Mouse (Mus musculus): ENCODE data around the gene Dlk2. TPM values are rescaled to one million over a fixed set of nuclear protein-coding genes. Genes with fewer than 3 reads are reported as not detected.

The Dlk2 gene
- polyA plus RNA-seq, 1 experiment = not detected

DNA sequence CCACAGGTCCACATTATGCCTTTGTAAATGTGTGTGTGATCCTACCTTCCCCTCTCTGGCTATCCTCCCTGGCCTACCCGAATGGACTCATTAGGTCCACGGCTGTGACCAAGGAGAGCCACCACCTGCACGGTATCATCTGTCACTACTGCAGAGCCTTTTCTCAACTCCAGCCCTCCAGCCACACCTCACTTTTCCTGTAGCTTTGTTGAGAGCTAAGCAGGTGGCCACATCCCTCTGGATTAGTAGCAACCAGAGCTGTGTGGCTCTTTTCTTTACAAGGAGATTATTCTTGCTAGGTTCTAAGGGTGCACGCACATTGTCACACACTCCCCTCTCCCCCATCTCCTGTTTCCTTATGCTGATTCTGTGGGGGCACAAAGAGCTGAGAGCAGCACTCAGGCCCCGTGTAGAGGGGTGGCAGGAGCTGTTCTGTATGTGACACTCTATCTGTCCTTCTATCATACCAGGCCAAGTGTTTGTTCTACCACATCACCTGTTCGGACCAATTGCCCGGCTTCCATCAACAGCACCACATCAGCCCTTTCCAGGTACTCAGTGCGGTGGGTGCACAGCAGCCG lies 16.0 kb downstream of the Dlk2 start:
- H3K4me1 ChIP-seq (ENCODE audit: control insufficient read depth, insufficient read depth, low read length) = no peaks in the 10 kb centered on the region
- no peak overlapping the region for H3K4me3 ChIP-seq (replicated peaks; ENCODE audit: control insufficient read depth, low read depth, low read length)
- no peak overlapping the region for H3K27ac ChIP-seq (ENCODE audit: control insufficient read depth, insufficient read depth, low read depth, low read length, poor library complexity)
- TF ChIP-seq POLR2A (IDR thresholded peaks at IDR 0.05; ENCODE audit: borderline replicate concordance, control insufficient read depth, low read depth, low read length) (no peak), CTCF (IDR thresholded peaks at IDR 0.05; ENCODE audit: control insufficient read depth, insufficient read depth, low read length) (no peak)
- 87% methylated on average over 9 of the region's 9 CpGs for WGBS

DNA sequence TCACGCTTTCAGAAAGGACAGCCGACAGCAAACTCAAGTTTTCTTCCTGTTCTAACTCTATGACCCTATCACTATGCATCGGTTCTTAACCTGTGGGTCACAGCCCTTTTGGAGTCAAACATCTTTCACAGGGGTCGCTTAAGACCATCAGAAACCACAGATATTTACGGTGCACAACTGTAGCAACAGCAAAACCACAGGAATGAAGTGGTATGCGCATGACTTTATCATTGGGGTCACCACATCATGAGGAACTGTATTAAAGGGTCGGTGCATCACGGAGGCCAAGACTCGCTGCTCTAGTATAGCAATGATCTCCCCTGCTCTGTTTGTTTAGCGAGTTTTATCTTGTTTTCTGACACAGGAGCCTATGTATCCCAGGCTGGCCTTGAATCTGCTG lies 18.6 kb downstream of the Dlk2 start:
- H3K27ac ChIP-seq (ENCODE audit: control insufficient read depth, insufficient read depth, low read depth, low read length, poor library complexity) = no peak overlapping the region
- TF ChIP-seq POLR2A (IDR thresholded peaks at IDR 0.05; ENCODE audit: borderline replicate concordance, control insufficient read depth, low read depth, low read length) (no peak), CTCF (IDR thresholded peaks at IDR 0.05; ENCODE audit: control insufficient read depth, insufficient read depth, low read length) (no peak)
- H3K4me1 ChIP-seq (ENCODE audit: control insufficient read depth, insufficient read depth, low read length) = no peaks in the 10 kb centered on the region
- H3K4me3 ChIP-seq (replicated peaks; ENCODE audit: control insufficient read depth, low read depth, low read length) = no peak overlapping the region
- 72% methylated on average over 10 of the region's 10 CpGs for WGBS

DNA sequence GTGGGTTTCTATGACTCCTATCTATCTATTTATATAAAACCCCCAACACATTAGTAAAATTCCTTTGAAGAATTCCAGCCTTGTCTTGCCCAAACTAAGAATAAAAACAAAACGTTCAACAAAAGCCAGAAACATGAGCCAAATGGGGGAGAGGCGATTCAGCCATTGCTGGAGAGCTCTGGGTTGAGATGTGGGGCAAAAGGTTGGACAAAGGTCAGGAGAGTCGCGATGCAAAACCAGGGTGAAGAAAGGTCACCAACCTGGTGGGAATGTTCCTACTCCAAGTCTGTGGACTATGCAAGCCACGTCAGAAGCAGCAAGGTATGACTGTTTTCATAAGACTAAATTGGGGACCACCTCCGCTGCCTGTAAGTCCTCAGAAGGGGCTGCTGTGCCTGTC lies 23.3 kb downstream of the Dlk2 start:
- no peak overlapping the region for H3K27ac ChIP-seq (ENCODE audit: control insufficient read depth, insufficient read depth, low read depth, low read length, poor library complexity)
- H3K4me3 ChIP-seq (replicated peaks; ENCODE audit: control insufficient read depth, low read depth, low read length) = no peak overlapping the region
- no peaks in the 10 kb centered on the region for H3K4me1 ChIP-seq (ENCODE audit: control insufficient read depth, insufficient read depth, low read length)
- WGBS = 83% methylated on average over 6 of the region's 6 CpGs
- no peak for TF ChIP-seq POLR2A (IDR thresholded peaks at IDR 0.05; ENCODE audit: borderline replicate concordance, control insufficient read depth, low read depth, low read length)
- no peak for TF ChIP-seq CTCF (IDR thresholded peaks at IDR 0.05; ENCODE audit: control insufficient read depth, insufficient read depth, low read length)

DNA sequence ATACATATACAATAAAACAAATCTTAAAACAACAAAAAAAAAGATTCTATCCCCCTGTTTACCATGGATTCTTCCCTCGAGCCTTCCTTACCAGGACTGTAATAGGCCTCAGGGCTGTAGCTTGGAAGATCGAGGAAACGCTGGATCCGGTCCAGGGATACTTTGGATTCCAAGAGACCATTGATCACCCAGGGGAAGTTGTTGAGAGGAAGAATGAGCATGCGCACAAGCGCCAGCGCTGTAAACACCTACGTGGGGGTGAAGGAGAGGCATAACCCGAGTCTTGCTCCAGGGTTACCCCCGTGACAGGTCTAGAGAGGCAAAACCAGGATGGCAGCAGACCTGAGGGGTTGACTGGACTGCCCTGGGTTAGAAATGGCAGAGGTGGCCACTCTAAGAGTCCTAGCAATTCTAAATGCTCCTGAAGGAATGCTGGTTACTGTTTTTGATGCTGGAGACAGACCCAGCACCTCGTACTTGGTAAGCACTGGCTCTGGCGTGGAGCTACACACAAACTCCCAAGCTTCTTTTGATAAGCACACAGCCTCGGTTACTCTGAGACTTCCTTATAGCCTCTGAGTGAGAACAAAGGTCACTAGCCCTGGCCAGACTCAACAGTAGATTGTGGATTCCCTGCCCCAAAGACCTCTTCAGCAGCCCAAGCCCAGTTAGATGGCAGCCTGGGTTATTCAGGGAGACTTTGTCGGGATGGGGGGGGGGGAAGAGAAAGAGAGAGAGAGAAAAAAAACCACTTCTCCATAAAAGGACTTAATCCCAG lies 25.0 kb downstream of the Dlk2 start:
- Histone ChIP-seq H3K27ac (ENCODE audit: control insufficient read depth, insufficient read depth, low read depth, low read length, poor library complexity) (no peak overlapping the region), H3K4me1 (ENCODE audit: control insufficient read depth, insufficient read depth, low read length) (no peaks in the 10 kb centered on the region), H3K4me3 (replicated peaks; ENCODE audit: control insufficient read depth, low read depth, low read length) (no peak overlapping the region)
- 87% methylated on average over 14 of the region's 14 CpGs for WGBS
- TF ChIP-seq POLR2A (IDR thresholded peaks at IDR 0.05; ENCODE audit: borderline replicate concordance, control insufficient read depth, low read depth, low read length) (no peak), CTCF (IDR thresholded peaks at IDR 0.05; ENCODE audit: control insufficient read depth, insufficient read depth, low read length) (no peak)

DNA sequence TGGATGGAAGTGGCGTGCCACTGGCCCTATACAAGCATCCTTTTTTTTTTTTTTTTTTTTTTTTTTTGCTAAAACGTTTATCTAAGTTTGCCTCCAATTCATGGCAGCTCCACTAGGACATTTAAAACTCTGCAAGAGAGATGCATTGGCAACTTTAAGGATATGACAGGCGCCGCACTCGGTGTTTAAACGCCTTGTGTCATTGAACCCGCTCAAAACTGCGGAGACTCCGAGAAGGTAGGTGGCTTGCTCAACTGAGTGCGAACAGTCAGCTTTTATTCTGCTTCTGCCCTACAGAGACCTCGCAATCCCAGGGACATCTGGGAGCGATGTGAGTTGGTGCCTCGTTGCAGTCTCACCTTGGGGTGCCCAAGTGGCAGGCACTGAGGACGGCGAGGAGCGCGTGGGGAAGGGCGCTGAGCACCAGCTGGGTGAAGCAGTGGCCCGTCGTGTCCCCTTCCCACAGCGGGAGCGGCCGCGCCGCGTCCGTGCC lies 30.2 kb downstream of the Dlk2 start:
- TF ChIP-seq CTCF (IDR thresholded peaks at IDR 0.05; ENCODE audit: control insufficient read depth, insufficient read depth, low read length) (no peak), POLR2A (IDR thresholded peaks at IDR 0.05; ENCODE audit: borderline replicate concordance, control insufficient read depth, low read depth, low read length) (no peak)
- no peaks in the 10 kb centered on the region; the same call in 1 of the 2 replicates for H3K4me1 ChIP-seq (ENCODE audit: control insufficient read depth, insufficient read depth, low read length)
- peak overlapping the region; percentile 92 for H3K4me3 ChIP-seq (replicated peaks; ENCODE audit: control insufficient read depth, low read depth, low read length)
- H3K27ac ChIP-seq (ENCODE audit: control insufficient read depth, insufficient read depth, low read depth, low read length, poor library complexity) = peak overlapping the region; percentile 84
- WGBS = 4% methylated on average over 27 of the region's 27 CpGs

DNA sequence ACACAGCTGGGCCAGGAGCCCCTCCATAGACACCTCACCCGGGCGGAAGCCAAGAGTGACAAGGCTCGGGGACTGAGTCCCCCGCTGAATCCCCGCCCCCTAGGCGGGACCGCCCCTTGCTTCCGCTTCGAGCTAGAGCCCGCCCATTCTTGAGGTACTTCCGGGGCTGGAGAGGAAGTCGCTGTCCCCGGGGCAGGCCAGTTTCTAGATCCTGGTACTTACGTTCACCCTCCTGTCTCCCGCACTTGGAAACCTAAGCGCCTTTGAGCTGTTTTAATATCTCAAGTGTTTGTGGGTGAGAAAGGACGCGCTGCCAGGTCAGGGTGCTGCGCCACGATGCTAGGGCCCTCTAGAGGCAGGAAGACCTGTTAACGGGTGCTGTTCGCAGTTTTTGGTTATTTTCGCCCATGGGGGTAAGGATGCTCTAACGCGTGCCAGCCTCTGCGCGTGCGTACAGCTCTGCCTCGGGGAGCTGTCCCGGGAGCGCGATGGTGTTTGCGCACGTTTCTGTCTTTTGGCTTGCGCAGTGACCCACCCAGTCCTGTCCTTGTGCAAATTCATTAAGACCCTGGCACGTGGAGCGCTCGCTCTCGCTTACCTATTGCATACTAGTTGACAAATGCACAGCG lies 30.8 kb downstream of the Dlk2 start, which contains the start of gene Abcc10:
TSS of gene Abcc10 (minus strand) at position 447 of the 629 bp plus-strand sequence.
- under 1% methylated on average over 40 of the region's 40 CpGs for WGBS

DNA sequence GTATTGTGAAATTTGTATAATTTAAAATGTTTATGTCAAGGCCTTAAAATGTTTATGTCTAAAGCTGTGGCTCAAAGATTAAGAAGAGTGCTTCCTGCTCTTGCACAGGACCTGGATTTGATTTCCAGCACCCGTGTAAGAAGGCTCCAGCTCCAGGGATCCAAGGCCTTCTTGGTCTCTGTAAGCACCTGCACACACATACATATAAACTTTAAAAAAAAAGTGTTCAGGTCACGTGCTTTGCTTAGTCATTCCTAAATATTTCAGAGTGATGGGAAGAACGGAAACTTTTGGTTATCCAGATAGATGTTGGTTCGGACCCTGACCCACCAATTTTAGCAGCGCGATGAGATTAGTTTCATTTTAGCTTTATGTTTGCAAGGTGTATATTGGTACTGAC lies 31.5 kb downstream of the Dlk2 start:
- Histone ChIP-seq H3K4me1 (ENCODE audit: control insufficient read depth, insufficient read depth, low read length) (no peaks in the 10 kb centered on the region; the same call in 1 of the 2 replicates), H3K27ac (ENCODE audit: control insufficient read depth, insufficient read depth, low read depth, low read length, poor library complexity) (no peak overlapping the region), H3K4me3 (replicated peaks; ENCODE audit: control insufficient read depth, low read depth, low read length) (no peak overlapping the region)
- 68% methylated on average over 6 of the region's 6 CpGs for WGBS
- TF ChIP-seq CTCF (IDR thresholded peaks at IDR 0.05; ENCODE audit: control insufficient read depth, insufficient read depth, low read length) (no peak), POLR2A (IDR thresholded peaks at IDR 0.05; ENCODE audit: borderline replicate concordance, control insufficient read depth, low read depth, low read length) (no peak)

More for the DNA sequence above, 30.8 kb downstream of the Dlk2 start, which contains the start of gene Abcc10:
- Histone ChIP-seq H3K4me1 (ENCODE audit: control insufficient read depth, insufficient read depth, low read length) (no peaks in the 10 kb centered on the region; the same call in 1 of the 2 replicates), H3K27ac (ENCODE audit: control insufficient read depth, insufficient read depth, low read depth, low read length, poor library complexity) (peak within 1 kb of the TSS; percentile 84), H3K4me3 (replicated peaks; ENCODE audit: control insufficient read depth, low read depth, low read length) (peak within 1 kb of the TSS; percentile 92)
- TF ChIP-seq CTCF (IDR thresholded peaks at IDR 0.05; ENCODE audit: control insufficient read depth, insufficient read depth, low read length) = peak; percentile 15; the same call in 1 of the 2 replicates
- TF ChIP-seq POLR2A (IDR thresholded peaks at IDR 0.05; ENCODE audit: borderline replicate concordance, control insufficient read depth, low read depth, low read length) = peak; percentile 91; the same call in 1 of the 2 replicates

DNA sequence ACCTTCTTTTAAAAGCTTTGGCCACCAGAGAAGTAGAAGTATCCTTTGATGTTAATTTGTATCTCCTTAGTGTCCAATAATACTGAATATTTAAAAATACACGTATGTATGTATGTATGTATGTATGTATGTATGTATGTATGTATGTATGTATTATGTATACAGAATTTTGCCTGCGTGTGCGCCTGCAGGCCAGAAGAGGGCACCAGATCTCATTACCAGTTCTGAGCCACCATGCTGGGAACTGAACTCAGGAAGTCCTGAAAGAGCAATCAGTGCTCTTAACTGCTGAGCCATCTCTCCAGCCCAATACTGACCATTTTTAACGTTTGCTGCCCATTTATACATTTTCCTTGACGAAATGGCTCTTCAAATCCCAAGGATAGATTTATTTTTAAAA lies 39.3 kb downstream of the Dlk2 start:
- H3K27ac ChIP-seq (ENCODE audit: control insufficient read depth, insufficient read depth, low read depth, low read length, poor library complexity) = no peak overlapping the region
- H3K4me1 ChIP-seq (ENCODE audit: control insufficient read depth, insufficient read depth, low read length) = no peaks in the 10 kb centered on the region
- H3K4me3 ChIP-seq (replicated peaks; ENCODE audit: control insufficient read depth, low read depth, low read length) = no peak overlapping the region
- TF ChIP-seq POLR2A (IDR thresholded peaks at IDR 0.05; ENCODE audit: borderline replicate concordance, control insufficient read depth, low read depth, low read length) (no peak), CTCF (IDR thresholded peaks at IDR 0.05; ENCODE audit: control insufficient read depth, insufficient read depth, low read length) (peak; percentile 67)
- WGBS = 41% methylated on average over 5 of the region's 5 CpGs
